Mouse (Mus musculus): ENCODE data around the gene Pkp4.
"Not testable (repeated sequence)": the region's sequence is repeated elsewhere in the genome, so short reads cannot be mapped to it uniquely, and the experiment has no call there.

The Pkp4 gene

DNA sequence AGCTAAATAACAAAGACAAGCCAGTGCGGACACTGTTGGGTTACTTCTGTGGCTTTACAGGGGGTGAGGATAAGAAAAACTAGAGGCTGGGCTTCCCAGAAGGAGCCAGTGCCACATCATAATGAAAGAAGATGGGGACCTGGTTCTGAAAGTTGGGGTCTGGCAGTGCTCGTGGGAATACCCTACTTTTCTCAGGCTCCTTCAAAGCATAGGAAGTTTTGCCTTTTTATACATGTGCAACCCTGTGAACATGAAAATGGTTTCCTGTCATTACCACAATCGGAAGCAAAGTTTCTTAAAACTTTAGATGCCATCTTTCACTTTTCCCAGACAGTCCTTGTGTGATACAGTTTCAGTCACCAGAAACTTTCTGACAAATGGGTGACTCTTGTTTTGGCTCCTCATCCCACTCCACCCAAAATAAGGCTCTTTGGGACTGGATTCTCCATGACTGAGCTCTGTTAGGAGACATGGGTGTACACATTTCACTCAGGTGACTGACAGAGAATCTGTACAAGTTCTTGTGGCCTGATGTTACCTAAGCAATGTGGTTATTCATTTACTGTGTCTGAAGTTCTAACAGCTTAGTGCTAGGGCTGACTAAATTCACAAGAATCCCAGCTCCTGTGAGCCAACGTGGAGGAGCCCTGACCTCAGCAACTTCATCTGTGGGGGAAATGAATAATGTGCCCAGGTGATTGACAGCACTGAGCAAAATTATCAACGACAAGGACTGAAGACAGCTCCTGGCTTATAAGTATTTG lies 179.3 kb downstream of the Pkp4 start:
- no peak for DNase-seq (ENCODE audit: low spot score)

DNA sequence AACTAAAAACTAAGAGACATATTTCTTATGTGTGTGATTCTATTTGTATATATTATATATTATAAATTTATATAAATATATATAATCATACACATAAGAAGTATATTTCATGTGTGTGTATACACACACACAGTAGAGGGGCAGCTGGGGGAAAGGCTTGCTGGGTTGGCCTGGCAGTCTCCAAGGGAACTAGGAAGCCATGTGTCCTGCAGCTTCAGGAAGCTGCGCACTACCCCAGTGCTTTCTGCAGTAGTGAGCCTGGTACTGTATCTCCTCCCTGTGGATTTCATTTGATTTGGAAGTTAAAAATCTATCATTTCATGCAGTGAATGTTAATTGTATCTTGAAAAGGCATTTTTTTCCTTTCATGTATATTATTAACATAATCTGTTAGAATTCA lies 180.2 kb downstream of the Pkp4 start:
- no peak for DNase-seq (ENCODE audit: low spot score)

DNA sequence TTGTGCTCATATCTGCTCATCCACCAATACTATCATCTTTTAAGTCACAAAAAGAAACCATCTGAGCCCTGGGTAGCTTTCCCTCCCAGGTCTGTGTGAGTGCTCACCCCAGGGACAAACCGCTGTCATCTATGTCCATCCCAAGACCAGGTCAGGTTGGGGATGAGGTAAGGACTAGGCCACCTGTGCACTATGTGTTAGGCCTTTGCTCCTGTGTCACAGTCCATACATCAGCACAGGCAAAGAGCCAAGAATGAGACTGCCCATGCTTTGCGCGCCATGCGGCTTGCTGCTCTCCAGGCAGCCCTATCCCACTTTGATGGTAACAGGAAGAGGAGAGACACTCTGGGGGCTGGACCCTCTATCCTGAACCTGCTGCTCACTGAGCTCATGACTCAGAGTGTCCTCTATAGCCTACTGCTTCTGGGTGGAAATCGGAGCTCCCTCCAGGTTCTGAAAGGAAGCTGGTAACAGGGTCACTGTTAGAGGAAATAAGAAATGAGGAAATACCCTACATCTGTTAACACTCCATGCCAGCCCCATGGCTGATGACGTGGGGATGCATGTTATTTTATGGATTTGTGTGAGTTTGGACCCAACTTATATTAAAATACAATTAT lies 182.1 kb downstream of the Pkp4 start:
- DNase-seq (ENCODE audit: low spot score): no peak

DNA sequence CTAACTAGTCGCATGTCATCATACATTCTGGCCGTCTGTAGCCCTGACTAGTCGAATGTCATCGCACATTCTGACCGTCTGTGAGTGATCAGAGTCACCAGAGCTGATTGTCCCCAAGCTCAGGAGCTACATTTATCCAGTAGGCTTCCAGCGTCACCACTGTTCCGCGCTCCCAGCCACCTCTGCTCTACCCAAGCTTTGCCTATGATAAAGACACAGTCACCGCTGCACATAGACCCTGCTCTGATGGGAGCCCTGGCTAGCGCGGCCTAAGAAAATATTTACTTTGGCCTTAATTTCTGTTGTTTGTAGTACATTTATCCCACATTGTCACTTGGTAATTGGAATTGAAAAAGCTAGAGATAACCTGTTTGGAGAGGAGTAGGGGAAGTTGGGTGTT lies 183.2 kb downstream of the Pkp4 start:
- no peak for DNase-seq (ENCODE audit: low spot score)

DNA sequence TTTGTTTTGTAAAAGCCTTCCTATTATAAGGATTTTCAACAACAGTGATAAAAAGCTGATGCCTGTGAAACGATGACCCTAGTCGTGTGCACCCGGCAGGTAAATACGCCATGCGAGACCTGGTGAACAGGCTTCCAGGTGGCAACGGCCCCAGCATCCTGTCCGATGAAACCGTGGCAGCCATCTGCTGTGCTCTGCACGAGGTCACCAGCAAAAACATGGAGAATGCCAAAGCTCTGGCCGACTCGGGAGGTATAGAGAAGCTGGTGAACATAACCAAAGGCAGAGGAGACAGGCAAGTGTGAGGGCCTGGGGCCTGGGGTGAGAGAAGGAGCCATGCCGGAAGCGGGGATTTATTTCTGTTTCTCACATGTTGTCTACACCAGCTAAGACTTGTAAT lies 184.0 kb downstream of the Pkp4 start:
- no peak for DNase-seq (ENCODE audit: low spot score)

DNA sequence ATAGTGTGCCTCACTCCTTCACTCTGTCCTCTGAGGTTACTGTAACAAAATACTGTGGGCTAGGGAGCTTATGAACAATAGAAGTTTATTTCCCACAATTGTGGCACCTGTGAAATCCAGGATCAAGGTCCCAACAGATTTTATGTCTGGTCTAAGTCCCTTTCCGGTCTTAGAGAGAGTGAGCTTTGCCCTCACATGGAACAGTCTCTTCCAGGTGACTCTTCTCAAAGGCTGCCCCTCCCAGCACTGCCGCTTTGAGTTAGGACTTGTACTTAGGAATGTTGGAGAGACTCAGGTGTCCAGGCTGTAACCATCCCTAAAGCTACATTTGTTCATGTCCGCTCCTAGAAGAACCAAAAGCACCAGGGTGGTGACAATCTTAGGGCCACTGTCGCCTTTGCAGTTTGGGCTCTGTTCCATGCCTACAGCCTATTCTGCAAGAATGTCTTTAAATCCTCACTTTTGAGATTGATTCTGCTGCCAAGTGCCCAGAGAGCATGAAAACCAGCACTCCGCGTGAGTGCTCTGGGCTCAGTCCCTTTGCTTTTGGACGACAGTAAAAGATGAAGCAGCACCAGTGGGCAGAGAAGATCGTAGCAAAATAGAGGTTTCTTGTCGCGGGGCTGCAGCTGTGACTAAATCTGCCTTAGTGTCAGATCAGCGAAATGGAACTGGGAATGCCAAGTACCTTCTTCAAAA lies 184.6 kb downstream of the Pkp4 start:
- DNase-seq (ENCODE audit: low spot score): no peak

DNA sequence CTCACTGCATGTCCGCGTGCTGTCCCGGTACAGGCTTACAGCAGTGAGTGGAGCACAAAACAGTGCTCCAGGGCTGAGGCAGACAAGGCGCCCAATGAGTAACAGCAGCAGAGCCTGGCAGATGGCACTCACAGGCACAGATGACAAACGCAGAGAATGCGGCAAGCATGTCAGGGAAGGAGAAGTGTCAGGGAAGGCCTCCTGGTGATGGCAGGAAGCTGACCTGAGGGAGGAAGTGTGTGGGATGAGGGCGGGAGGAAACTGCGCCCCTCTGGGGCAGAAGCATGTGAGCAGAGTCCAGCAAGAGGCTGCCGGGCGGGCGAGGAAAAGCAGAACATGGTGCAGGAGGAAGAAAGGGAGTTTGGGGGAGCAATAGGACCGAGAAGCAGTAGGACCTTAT lies 185.8 kb downstream of the Pkp4 start:
- DNase-seq (ENCODE audit: low spot score): peak; percentile 18

DNA sequence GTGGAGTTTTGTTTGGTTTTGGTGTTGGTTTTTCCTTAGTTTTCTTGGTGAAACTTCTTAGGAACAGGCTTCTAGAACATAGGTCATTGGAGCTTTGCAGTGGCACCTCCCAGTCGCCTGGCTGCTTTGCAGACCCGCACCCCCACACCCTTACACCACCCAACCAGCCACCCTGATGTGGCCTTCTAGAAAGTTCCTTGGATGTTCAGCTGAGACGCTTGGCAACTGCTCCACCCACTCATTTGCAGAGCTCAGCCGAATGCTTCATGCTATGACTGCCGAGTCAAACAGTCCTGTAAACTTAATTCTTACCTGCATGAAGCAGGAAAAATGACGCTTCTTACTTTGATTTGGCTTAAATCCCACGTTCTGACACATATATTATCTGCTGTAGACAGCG lies 187.9 kb downstream of the Pkp4 start:
- no peak for DNase-seq (ENCODE audit: low spot score)

DNA sequence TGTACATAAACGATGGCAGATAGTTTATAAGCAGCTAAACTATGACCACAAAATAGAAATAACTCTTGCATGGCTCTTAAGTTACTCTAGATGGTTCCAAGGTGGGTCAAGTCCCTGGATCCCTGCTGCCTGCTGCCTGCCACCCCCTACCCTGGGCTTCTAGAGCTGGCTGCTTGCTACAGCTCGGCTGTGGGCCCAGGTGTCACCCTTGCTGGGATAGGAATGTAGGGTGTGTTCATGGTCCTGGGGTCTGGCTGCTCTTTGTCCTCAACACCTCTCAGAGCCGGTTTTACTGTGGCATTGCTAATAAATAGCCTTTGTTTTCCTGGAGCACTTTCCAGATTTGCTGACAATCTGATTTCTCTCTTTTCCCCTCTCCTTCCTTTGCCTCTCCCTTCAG lies 189.4 kb downstream of the Pkp4 start:
- DNase-seq (ENCODE audit: low spot score): no peak

DNA sequence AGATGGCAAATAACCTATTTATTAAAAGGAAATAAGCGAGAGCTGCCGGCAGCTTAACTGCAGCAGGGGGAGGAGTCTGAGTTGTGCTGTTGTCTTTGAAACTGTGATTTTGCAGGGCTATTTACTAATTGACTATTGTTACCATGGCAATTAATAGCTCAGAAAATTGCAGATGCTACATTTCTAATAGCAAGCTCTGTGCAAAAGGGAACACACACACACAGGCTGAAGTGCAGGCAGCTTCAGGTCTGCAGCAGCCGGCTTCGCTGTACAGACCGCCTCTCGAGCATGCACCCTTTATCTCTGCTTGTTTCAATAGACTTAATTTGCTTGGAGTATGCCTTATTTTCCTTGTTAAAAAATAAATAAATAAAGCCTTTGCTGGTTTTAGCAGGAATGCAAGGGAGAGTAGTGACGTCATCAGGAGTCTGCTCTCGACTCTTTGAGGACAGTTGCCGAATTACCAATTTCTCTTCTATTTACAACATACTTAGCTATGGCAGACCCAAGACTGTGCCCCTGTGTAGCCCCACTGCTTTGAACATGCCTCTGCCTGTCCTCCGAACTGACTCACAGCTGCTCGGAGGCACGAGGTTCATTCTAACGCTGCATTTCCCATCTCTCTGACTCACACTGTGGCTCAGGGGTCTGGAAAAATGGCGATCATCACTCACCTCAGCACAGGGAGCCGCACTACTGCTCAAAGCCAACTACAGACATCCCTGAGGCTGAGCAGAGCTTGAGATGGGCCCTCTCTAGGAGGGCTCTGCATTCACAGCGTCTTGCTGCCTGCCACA lies 190.9 kb downstream of the Pkp4 start:
- DNase-seq (ENCODE audit: low spot score): no peak

DNA sequence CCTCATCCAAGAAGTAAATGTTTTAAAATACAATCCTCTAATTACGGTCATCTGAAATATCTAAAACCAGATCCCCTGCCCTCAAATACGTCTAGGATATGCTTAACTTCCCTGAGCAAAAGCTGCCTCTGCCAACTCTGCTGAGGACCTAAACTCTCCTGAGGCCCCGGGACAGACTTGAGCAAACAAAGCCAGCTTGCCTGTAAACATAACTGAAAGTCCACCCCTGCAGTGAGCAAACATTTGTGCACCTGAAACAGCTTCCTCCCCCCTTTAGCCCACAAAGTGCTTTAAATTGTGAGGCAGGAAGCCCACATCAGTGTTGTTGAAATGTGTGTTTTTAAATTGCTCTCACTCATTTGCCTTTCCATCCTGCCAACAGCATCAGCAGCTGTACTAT lies 193.2 kb downstream of the Pkp4 start:
- DNase-seq (ENCODE audit: low spot score): peak; percentile 21

DNA sequence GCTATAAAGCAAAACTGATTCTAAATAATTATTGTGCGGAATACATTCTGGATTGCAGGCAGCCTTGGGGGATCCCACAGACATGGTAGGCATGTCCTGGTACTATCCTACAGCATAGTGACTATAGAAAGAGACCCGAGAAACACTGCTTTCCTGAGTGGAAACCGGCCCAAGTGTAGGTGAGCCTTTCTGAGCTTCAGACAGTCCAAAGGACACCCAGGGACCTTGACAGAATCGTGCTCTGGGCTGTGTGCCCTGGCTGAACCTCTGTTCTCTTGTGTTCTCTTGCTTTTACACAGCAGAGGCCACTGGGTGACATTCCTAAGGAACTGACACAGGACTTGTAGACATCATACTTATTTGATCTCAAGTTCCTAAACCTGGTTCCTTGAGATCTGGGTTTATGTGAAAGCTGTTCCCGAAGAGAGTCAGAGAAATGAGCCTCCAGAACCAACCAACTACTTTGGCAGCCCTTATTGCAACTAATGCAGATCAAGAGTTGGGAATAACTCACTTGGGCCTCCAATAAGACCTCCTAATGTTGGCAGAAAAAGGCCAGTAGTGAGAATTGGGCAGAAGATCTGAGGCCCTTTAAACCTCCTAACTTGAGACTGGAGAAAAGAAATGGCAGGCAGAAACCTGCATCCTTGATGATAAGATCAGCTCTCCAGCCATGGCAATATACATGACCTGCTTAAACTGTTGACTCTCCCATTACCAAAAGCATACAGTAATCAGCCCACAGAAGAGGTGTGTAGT lies 195.1 kb downstream of the Pkp4 start:
- DNase-seq (ENCODE audit: low spot score): no peak

DNA sequence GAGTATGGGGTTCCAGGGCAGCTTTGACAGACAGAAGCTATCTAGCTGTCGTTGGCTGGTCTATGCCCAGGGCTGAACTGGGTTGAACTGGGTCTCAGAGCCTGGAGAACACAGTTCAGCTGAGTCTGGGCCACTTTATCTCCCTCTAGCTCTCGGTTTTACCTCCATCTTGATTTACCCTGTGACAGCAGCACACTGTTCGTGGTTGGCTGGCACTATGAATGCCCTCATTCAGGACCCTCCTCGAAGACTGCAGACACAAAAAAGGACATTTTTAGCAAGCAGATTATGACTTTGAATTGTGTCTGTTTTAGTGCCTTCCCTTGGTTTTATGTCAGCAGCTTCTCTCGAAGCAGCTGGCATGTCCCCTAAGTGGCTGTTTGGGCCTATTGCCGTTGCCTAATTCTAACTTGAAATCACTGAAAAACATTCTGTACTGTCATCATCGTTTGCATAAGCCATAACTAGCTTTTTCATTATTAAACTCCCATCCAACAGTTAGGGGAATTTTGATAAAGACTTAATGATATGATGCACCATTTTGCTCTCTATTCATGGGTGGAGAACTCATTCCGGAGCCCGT lies 199.2 kb downstream of the Pkp4 start:
- no peak for DNase-seq (ENCODE audit: low spot score)

DNA sequence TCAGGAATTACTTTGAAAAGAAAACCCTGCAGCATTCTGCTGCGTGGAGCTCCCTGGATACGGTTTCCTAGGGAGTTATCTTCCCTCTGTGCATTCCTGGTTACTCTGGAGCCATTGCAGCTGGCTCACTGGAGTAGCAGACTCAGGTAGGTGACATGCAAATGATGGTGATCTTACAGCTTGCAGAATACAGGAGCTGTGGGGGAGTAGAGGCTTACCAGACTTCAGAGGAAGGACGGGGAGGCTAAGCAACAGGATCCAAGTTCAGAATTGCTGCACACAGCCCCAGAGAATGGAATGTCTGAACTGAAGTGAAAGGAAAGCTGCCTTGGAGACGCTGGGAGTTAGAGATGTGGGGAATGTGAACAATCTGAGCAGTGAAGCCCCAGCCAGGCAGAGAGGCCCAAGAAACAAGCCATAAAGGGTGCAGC lies 200.7 kb downstream of the Pkp4 start:
- DNase-seq (ENCODE audit: low spot score): no peak

DNA sequence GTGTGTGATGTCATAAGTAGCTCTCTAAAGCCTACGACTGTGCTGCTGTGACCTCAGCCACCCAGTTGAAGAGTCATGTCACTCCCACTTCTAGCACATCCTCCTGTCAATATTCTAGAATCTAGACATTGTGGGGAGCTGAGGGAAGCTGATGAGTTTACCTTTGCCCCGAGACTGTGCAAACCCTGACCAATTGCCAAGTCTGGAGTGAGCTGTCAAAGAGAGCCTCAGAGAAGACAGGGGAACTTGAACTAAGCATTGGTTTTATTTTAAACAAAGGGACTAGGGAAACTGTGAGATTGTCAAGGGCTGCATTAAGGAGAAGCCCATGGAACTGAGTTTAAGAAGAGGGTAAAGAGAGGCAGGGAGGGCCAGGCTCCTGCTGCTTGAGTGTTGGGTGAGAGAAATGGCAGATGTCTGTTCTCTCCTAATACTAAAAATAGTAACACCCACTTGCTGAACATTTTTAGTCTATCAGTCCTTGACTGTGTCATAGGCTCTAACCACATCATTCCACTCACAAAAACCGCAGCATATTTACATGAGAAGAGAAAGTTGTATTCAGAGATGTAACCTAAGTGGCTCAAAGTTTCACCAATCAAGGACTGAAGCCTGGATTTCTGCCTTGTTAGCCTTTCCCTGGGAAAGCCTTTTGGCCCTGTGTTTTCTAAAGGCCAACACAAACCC lies 203.6 kb downstream of the Pkp4 start:
- no peak for DNase-seq (ENCODE audit: low spot score)

DNA sequence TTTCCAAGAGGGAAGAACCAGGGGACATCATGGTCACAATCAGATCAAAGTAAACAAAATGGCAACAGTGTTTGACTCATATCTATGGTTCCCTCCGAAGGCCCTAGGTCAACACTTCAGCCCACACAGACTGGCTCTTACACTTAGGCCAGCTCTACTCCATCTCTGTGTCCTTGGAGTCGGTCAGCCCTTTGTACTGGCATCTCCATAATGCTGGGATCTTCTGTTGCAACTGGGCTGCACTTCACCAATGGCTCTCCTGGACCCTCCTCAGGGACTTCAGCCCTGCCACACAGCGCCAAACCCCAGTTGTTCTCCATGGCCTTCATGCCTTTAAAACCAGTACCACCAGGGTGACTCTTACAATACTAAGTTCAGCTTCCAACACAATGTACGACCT lies 206.5 kb downstream of the Pkp4 start:
- DNase-seq (ENCODE audit: low spot score): no peak

DNA sequence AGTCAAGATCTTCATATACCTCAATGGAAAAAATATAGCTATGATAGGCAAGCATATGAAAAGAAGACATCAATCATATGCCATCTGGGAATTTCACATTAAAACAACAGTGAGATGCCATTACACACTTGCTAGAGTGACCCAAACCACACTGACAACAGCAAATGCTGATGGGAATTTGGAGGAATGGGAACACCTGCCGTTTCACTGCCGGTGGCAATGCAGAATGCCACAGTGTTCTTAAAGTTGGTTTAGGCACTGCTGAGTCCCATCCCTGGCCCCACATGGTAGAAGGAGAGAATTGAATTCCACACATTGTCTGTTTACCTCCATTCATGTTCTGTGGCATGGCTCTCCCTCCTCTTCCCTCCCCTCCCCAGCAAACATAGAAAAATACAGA lies 212.5 kb downstream of the Pkp4 start:
- no peak for DNase-seq (ENCODE audit: low spot score)

DNA sequence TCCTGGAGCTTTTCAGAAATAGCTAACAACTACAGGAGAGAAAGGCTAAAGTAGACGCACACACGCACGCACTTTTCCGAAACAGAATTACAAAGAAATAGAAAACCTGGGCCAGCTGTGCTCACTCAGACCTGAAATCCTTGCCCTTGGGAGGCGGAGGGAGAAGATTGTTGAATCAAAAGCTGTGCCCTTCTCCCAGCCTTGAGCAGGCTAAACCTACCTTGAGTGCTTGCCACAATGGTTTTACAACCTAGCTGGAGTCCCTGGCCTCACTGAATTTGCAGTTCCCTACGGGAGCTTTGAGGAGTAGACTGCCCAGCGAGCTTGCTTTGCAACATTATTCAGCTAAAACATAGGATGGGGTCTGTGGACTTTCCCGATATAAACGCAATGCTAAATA lies 217.4 kb downstream of the Pkp4 start:
- no peak for DNase-seq (ENCODE audit: low spot score)

DNA sequence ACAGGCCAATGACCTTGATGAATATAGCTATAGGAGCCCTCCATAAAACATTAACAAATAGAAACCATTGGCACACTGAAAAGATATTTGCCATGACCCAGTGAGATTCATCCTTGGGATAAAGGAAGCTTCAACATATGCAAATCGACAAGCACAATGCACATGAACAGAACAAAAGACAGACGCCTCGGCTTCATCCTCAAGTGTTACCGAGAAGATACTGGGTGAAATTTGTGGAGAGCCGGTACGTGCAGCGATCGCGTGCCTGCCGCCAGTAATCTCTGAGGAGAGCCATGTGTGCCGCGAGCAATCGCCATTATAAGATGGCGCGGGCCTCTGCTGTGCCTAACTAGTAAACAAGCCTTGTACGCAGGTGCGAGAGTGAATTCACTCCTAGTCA lies 218.2 kb downstream of the Pkp4 start:
- DNase-seq (ENCODE audit: low spot score): not testable (repeated sequence)

DNA sequence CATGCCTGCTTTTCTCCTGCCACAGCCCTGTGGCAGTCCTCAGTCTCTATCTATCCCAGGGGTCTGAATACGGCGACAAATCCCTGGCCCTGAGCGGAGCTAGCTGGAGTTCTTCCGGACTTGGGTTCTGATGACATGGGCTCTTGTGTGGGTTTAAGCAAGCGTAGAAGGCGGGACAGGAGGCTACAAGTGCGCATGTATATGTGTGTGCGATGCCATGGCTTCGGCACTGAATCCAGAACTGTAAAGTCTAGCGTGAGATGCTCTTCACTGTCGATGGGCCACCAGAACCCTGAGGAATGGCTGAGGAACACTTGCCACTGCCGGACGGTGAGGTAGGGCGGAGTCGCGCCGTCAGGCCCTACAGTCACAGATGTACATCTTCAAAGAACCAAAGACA lies 222.6 kb downstream of the Pkp4 start:
- DNase-seq (ENCODE audit: low spot score): no peak
